In the genomic region with DNA sequence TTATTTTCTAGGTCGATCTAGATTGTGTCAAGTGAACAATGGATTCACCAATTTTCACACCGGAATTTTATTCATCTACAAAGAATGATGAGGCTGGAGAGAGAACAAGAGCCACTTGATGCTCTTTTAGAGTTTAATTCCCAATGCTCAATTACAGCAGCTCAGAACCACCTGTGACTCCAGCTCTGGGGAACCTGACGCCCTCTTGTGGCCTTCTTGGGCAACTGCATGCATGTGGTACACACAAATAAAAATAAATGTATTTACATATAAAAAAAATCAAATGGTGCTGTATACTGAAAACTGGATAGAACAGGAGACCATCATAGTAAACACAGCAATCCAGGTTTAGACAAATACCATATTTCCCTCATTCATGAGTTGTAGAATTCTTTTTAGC, we compare ENCODE assay signal across 9 mouse cellular contexts. TPM values are rescaled to one million over a fixed set of nuclear protein-coding genes. Genes with fewer than 3 reads are reported as not detected.
DNase-seq lines count a peak whose midpoint lies in the region; ATAC-seq and TF ChIP-seq lines count a peak whose summit lies in the region.
"Had no signal": no experiment of that assay in that cellular context is flagged by ENCODE, and none has a peak within 500 bp of the region (broad histone marks: within the 10 kb centered on the region; RNA-seq: fewer than 3 reads in every experiment).

No protein-coding gene starts in this region.

- no peak for ATAC-seq in kidney, embryonic 14.5 days (ENCODE audit: low FRiP score, low TSS enrichment)

- H3K36me3 ChIP-seq in kidney, embryonic 14.5 days (ENCODE audit: control insufficient read depth, insufficient read depth, low read length) = no peaks in the 10 kb centered on the region
- H3K36me3 ChIP-seq in MEL (ENCODE audit: control insufficient read depth in 1 of 2, insufficient read depth in 2 of 2, low read length in 2 of 2) = no peaks in the 10 kb centered on the region
- H3K36me3 ChIP-seq: heart, embryonic 13.5 days had no signal

- no peak overlapping the region for H3K27ac ChIP-seq in kidney, embryonic 14.5 days (ENCODE audit: low read depth, low read length)
- no peak overlapping the region for H3K27ac ChIP-seq in MEL (ENCODE audit: control insufficient read depth, low read depth, low read length)
- H3K27ac ChIP-seq: heart, embryonic 13.5 days had no signal

- H3K79me2 ChIP-seq in MEL (ENCODE audit: control insufficient read depth, insufficient read depth, low read length, poor library complexity) = no peaks in the 10 kb centered on the region

- H3K4me1 ChIP-seq in kidney, embryonic 14.5 days (ENCODE audit: control insufficient read depth, insufficient read depth, low read length) = no peaks in the 10 kb centered on the region
- H3K4me1 ChIP-seq in MEL (ENCODE audit: control insufficient read depth in 1 of 2, insufficient read depth in 2 of 2, low read length in 2 of 2) = no peaks in the 10 kb centered on the region
- H3K4me1 ChIP-seq: heart, embryonic 13.5 days had no signal

- WGBS in kidney, embryonic 14.5 days = 65% methylated on average over 3 of the region's 3 CpGs

- 0 out of 2 replicates have a peak, but pooled peaks cover 3% of the 10 kb centered on the region for H3K9me3 ChIP-seq in kidney, embryonic 14.5 days (ENCODE audit: control insufficient read depth, low read length)
- no peaks in the 10 kb centered on the region for H3K9me3 ChIP-seq in MEL (replicated peaks; ENCODE audit: insufficient read depth, low read length)
- H3K9me3 ChIP-seq: heart, embryonic 13.5 days had no signal

- TF ChIP-seq POLR2A in MEL (IDR thresholded peaks at IDR 0.05; ENCODE audit: control insufficient read depth in 1 of 2, insufficient read depth in 1 of 2, low read depth in 1 of 2, low read length in 2 of 2, poor library complexity in 1 of 2) = no peak

- H3K4me3 ChIP-seq in kidney, embryonic 14.5 days (ENCODE audit: low read length) = no peak overlapping the region
- H3K4me3 ChIP-seq in MEL (ENCODE audit: control insufficient read depth in 1 of 2, insufficient read depth in 1 of 2, low read depth in 2 of 2, low read length in 2 of 2) = no peak overlapping the region
- H3K4me3 ChIP-seq: heart, embryonic 13.5 days had no signal

- H3K4me2 ChIP-seq in kidney, embryonic 14.5 days (replicated peaks; ENCODE audit: low read depth, low read length) = no peak overlapping the region
- H3K4me2 ChIP-seq: heart, embryonic 13.5 days had no signal

- no peaks in the 10 kb centered on the region for H3K27me3 ChIP-seq in kidney, embryonic 14.5 days (ENCODE audit: control insufficient read depth, insufficient read depth, low read length)
- H3K27me3 ChIP-seq in MEL (ENCODE audit: control insufficient read depth in 1 of 2, insufficient read depth in 2 of 2, low read length in 2 of 2) = no peaks in the 10 kb centered on the region

- peak; percentile 23 for DNase-seq in kidney, postnatal 10 days
- peak; percentile 13 for DNase-seq in CD4-positive helper T cell, adult 2 months (ENCODE audit: low read depth, low spot score)
- peak; percentile 45 for DNase-seq in MEL (ENCODE audit: low read depth, low spot score)
- peak; percentile 13 to 48 for DNase-seq in kidney, postnatal 36 days
- DNase-seq in urinary bladder, adult 2 months (ENCODE audit: low spot score) = no peak
- no peak for DNase-seq in heart, adult 8-10 months (ENCODE audit: low spot score)

- peak; percentile 64 to 77 (median 73) for TF ChIP-seq CTCF in MEL (IDR thresholded peaks at IDR 0.05 in 2 of 3, conservative IDR thresholded peaks at IDR 0.05 in 1 of 3; ENCODE audit: control insufficient read depth in 1 of 3, insufficient read depth in 1 of 3, low read depth in 2 of 3, low read length in 3 of 3, poor library complexity in 1 of 3, severe bottlenecking in 1 of 3)

- TF ChIP-seq EP300 in MEL (IDR thresholded peaks at IDR 0.05; ENCODE audit: low read depth in 1 of 2, low read length in 2 of 2) = no peak

- H3K9ac ChIP-seq in kidney, embryonic 14.5 days (ENCODE audit: low read depth, low read length) = no peak overlapping the region
- H3K9ac ChIP-seq in MEL (ENCODE audit: control insufficient read depth, low read depth, low read length, poor library complexity, severe bottlenecking) = no peak overlapping the region
- H3K9ac ChIP-seq: heart, embryonic 13.5 days had no signal

- TF ChIP-seq RAD21 in MEL (IDR thresholded peaks at IDR 0.05; ENCODE audit: low read depth, low read length) = peak; percentile 60

TF ChIP-seq in MEL, 35 proteins besides CTCF, POLR2A, EP300 and RAD21:
- no peak for TF ChIP-seq USF1 (IDR thresholded peaks at IDR 0.05; ENCODE audit: low read depth, low read length)
- TF ChIP-seq TCF12 (IDR thresholded peaks at IDR 0.05; ENCODE audit: low read depth, low read length) = no peak
- no peak for TF ChIP-seq MXI1 (IDR thresholded peaks at IDR 0.05; ENCODE audit: low read depth, low read length)
- no peak for TF ChIP-seq MAFK (IDR thresholded peaks at IDR 0.05; ENCODE audit: borderline replicate concordance, low read depth, low read length)
- TF ChIP-seq SMC3 (IDR thresholded peaks at IDR 0.05; ENCODE audit: low read depth, low read length) = peak; percentile 88

RNA-seq across cellular contexts. Expression of a gene that starts 1.5 kb away (rescaled TPM):
- 2.8 and 3.3 TPM in 2 replicates for polyA plus RNA-seq in kidney, embryonic 14.5 days (2014; fragmentation: Nextera tagmentation; extraction: Ambion mirVana)
- total RNA-seq in MEL (2012; rRNA removed) = 1.5 and 1.8 TPM in 2 replicates
- polyA plus RNA-seq in MEL (2012; ENCODE audit: insufficient read depth in 1 of 2, insufficient read length in 2 of 2, low read depth in 1 of 2, low replicate concordance in 2 of 2, missing spikeins in 1 of 2) = 1 to 10 TPM in 1 of 2 experiments, not detected in 1; 3.0 TPM
- 2.5 and 3.6 TPM in 2 replicates for polyA plus RNA-seq in urinary bladder, adult 2 months (2012; rRNA removed)
- 1 to 10 TPM; 1.2 to 2.5 (median 1.5) TPM for total RNA-seq in heart, adult 8-10 months (2022)

RNA-seq across cellular contexts. Expression of a gene that starts 12.5 kb away (rescaled TPM):
- 0.20 and 0.45 TPM in 2 replicates for polyA plus RNA-seq in kidney, embryonic 14.5 days (2014; fragmentation: Nextera tagmentation; extraction: Ambion mirVana)
- not detected in 2 replicates for total RNA-seq in MEL (2012; rRNA removed)
- polyA plus RNA-seq in MEL (2012; ENCODE audit: insufficient read depth in 1 of 2, insufficient read length in 2 of 2, low read depth in 1 of 2, low replicate concordance in 2 of 2, missing spikeins in 1 of 2) = not detected
- 0.62 and 0.87 TPM in 2 replicates for polyA plus RNA-seq in urinary bladder, adult 2 months (2012; rRNA removed)
- total RNA-seq in heart, adult 8-10 months (2022) = 1 to 10 TPM in 2 of 4 experiments, under 1 TPM in 2; 0.57 to 1.5 (median 1.00) TPM
- polyA plus RNA-seq: forebrain, embryonic 11.5 days had no signal

Comparison
In these comparisons a context has a peak if more than half of its experiments do, and no peak if none do; other contexts are left out.
1. DNase-seq: peak in kidney, postnatal 10 days (single experiment), CD4-positive helper T cell, adult 2 months (single experiment), MEL (single experiment) and kidney, postnatal 36 days (2 of 2); none in urinary bladder, adult 2 months (single experiment) and heart, adult 8-10 months (single experiment).